ENCODE assay signal across 28 mouse cellular contexts in the genomic region with DNA sequence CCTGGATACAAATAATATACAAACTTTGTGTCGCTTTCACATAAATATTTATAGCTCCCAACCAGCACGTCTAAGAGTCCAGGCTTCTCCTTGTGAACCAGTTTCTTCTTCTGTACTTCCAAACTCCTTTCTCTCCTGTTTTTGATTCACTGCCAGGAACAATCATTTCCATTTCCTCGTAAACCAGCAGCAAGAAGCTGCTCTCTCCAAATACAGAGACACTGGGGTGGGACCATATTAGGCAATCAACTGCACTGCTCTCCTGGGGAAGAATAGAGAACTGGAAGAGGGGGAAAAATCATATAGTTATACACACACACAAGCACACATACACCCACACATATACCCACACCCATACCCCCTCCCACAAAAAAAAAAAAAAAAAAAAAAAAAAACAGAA.
DNase-seq lines count a peak whose midpoint lies in the region; ATAC-seq and TF ChIP-seq lines count a peak whose summit lies in the region.
"Had no signal": no experiment of that assay in that cellular context is flagged by ENCODE, and none has a peak within 500 bp of the region (broad histone marks: within the 10 kb centered on the region; RNA-seq: fewer than 3 reads in every experiment).

No protein-coding gene starts in this region.

- H3K9me3 ChIP-seq in intestine, embryonic 15.5 days, result no peaks in the 10 kb centered on the region
- no peaks in the 10 kb centered on the region for H3K9me3 ChIP-seq in intestine, postnatal 0 days (ENCODE audit: control insufficient read depth)
- no peaks in the 10 kb centered on the region for H3K9me3 ChIP-seq in lung, embryonic 16.5 days (ENCODE audit: control insufficient read depth, low read length)
- no peaks in the 10 kb centered on the region for H3K9me3 ChIP-seq in limb, embryonic 14.5 days (ENCODE audit: control insufficient read depth, low read length)
- no peaks in the 10 kb centered on the region for H3K9me3 ChIP-seq in midbrain, embryonic 13.5 days
- H3K9me3 ChIP-seq: embryonic facial prominence, embryonic 15.5 days; forebrain, embryonic 12.5 days; heart, embryonic 15.5 days; hindbrain, embryonic 12.5 days; liver, embryonic 12.5 days; megakaryocyte, embryonic 14.5 days; midbrain, embryonic 12.5 days had no signal

- peak overlapping the region; percentile 48; the same call in 1 of the 2 replicates for H3K27ac ChIP-seq in intestine, embryonic 15.5 days
- no peak overlapping the region for H3K27ac ChIP-seq in intestine, postnatal 0 days (ENCODE audit: low read depth, low read length)
- H3K27ac ChIP-seq in lung, embryonic 16.5 days (ENCODE audit: low read length), result peak overlapping the region; percentile 43; the same call in 1 of the 2 replicates
- H3K27ac ChIP-seq in limb, embryonic 14.5 days (replicated peaks; ENCODE audit: low read depth, low read length), result no peak overlapping the region
- H3K27ac ChIP-seq in midbrain, embryonic 13.5 days, result no peak overlapping the region
- H3K27ac ChIP-seq: embryonic facial prominence, embryonic 15.5 days; forebrain, embryonic 12.5 days; heart, embryonic 15.5 days; hindbrain, embryonic 12.5 days; liver, embryonic 12.5 days; midbrain, embryonic 12.5 days had no signal

- no peak overlapping the region for H3K9ac ChIP-seq in intestine, embryonic 15.5 days
- no peak overlapping the region for H3K9ac ChIP-seq in intestine, postnatal 0 days (ENCODE audit: low read depth, low read length)
- H3K9ac ChIP-seq in lung, embryonic 16.5 days (ENCODE audit: low read length), result no peak overlapping the region
- H3K9ac ChIP-seq in limb, embryonic 14.5 days (ENCODE audit: low read depth, low read length, severe bottlenecking), result no peak overlapping the region
- H3K9ac ChIP-seq in midbrain, embryonic 13.5 days (replicated peaks), result no peak overlapping the region
- H3K9ac ChIP-seq: embryonic facial prominence, embryonic 15.5 days; forebrain, embryonic 12.5 days; forebrain, postnatal 0 days; heart, embryonic 15.5 days; hindbrain, embryonic 12.5 days; liver, embryonic 12.5 days; liver, postnatal 0 days; midbrain, embryonic 12.5 days had no signal

- TF ChIP-seq POLR2A in limb, embryonic 14.5 days (IDR thresholded peaks at IDR 0.05; ENCODE audit: borderline replicate concordance, extremely low read depth, insufficient read depth, insufficient read length), result no peak

- H3K4me2 ChIP-seq in intestine, embryonic 15.5 days (replicated peaks), result no peak overlapping the region
- H3K4me2 ChIP-seq in intestine, postnatal 0 days (replicated peaks; ENCODE audit: low read depth), result no peak overlapping the region
- H3K4me2 ChIP-seq in lung, embryonic 16.5 days (ENCODE audit: low read depth, low read length), result no peak overlapping the region
- no peak overlapping the region for H3K4me2 ChIP-seq in limb, embryonic 14.5 days (replicated peaks; ENCODE audit: low read depth, low read length, severe bottlenecking)
- H3K4me2 ChIP-seq in midbrain, embryonic 13.5 days (replicated peaks), result no peak overlapping the region
- H3K4me2 ChIP-seq: embryonic facial prominence, embryonic 15.5 days; forebrain, embryonic 12.5 days; heart, embryonic 15.5 days; hindbrain, embryonic 12.5 days; liver, embryonic 12.5 days; midbrain, embryonic 12.5 days had no signal

- 0 out of 2 replicates have a peak, but pooled peaks cover 5% of the 10 kb centered on the region for H3K4me1 ChIP-seq in intestine, embryonic 15.5 days (replicated peaks)
- no peaks in the 10 kb centered on the region for H3K4me1 ChIP-seq in intestine, postnatal 0 days (replicated peaks; ENCODE audit: control insufficient read depth, insufficient read depth, low read length)
- no peaks in the 10 kb centered on the region; the same call in 1 of the 2 replicates for H3K4me1 ChIP-seq in lung, embryonic 16.5 days (replicated peaks; ENCODE audit: control insufficient read depth, insufficient read depth, low read length)
- peaks cover 3% of the 10 kb centered on the region; the same call in 1 of the 2 replicates for H3K4me1 ChIP-seq in limb, embryonic 14.5 days (ENCODE audit: control insufficient read depth, insufficient read depth, low read length)
- no peaks in the 10 kb centered on the region for H3K4me1 ChIP-seq in midbrain, embryonic 13.5 days (replicated peaks)
- H3K4me1 ChIP-seq: embryonic facial prominence, embryonic 15.5 days; forebrain, embryonic 12.5 days; hindbrain, embryonic 12.5 days; liver, embryonic 12.5 days; megakaryocyte, embryonic 14.5 days; midbrain, embryonic 12.5 days had no signal

- ATAC-seq in intestine, embryonic 15.5 days, result no peak
- ATAC-seq in intestine, postnatal 0 days, result no peak
- peak; percentile 47; the same call in 1 of the 2 replicates for ATAC-seq in lung, embryonic 16.5 days (ENCODE audit: low read depth)
- ATAC-seq in limb, embryonic 14.5 days (ENCODE audit: low FRiP score, low read depth), result peak; percentile 30; the same call in 1 of the 2 replicates
- no peak for ATAC-seq in midbrain, embryonic 13.5 days
- ATAC-seq: forebrain, postnatal 0 days; liver, embryonic 12.5 days; liver, postnatal 0 days had no signal

- DNase-seq in lung, postnatal 25 days (ENCODE audit: low spot score), result no peak
- peak; percentile 29 for DNase-seq in brain, adult 2 months (ENCODE audit: low read depth, low spot score)
- DNase-seq in limb, embryonic 14.5 days (ENCODE audit: low spot score), result peak; percentile 50
- no peak for DNase-seq in thymus, postnatal 10 days (ENCODE audit: low spot score in 2 of 2)
- DNase-seq: adrenal gland, postnatal 25 days; B cell, adult 2 months; cerebellum, adult 18-20 months; cerebellum, postnatal 10 days; forebrain, postnatal 0 days; gastrocnemius, postnatal 14 days; heart, postnatal 36 days; kidney, adult 8-10 months; kidney, postnatal 14 days; layer of hippocampus, adult 9-11 months; liver, postnatal 0 days; right cerebral cortex, postnatal 14 days; spleen, adult 18-20 months had no signal

- H3K27me3 ChIP-seq in intestine, embryonic 15.5 days (replicated peaks), result no peaks in the 10 kb centered on the region
- H3K27me3 ChIP-seq in intestine, postnatal 0 days (replicated peaks; ENCODE audit: control insufficient read depth, insufficient read depth, low read length), result no peaks in the 10 kb centered on the region
- H3K27me3 ChIP-seq in lung, embryonic 16.5 days (ENCODE audit: control insufficient read depth, insufficient read depth, low read depth, low read length), result no peaks in the 10 kb centered on the region
- no peaks in the 10 kb centered on the region for H3K27me3 ChIP-seq in limb, embryonic 14.5 days (ENCODE audit: control insufficient read depth, insufficient read depth, low read length)
- no peaks in the 10 kb centered on the region for H3K27me3 ChIP-seq in midbrain, embryonic 13.5 days
- H3K27me3 ChIP-seq: embryonic facial prominence, embryonic 15.5 days; forebrain, embryonic 12.5 days; heart, embryonic 15.5 days; hindbrain, embryonic 12.5 days; liver, embryonic 12.5 days; megakaryocyte, embryonic 14.5 days; midbrain, embryonic 12.5 days had no signal

- 35% methylated on average over 3 of the region's 3 CpGs for WGBS in intestine, embryonic 15.5 days
- WGBS in intestine, postnatal 0 days, result 31% methylated on average over 3 of the region's 3 CpGs
- WGBS in lung, embryonic 16.5 days, result 39% methylated on average over 3 of the region's 3 CpGs
- 24% methylated on average over 3 of the region's 3 CpGs for WGBS in limb, embryonic 14.5 days
- 83% methylated on average over 3 of the region's 3 CpGs for WGBS in midbrain, embryonic 13.5 days

- no peak for TF ChIP-seq CTCF in intestine, postnatal 0 days (IDR thresholded peaks at IDR 0.05; ENCODE audit: low read depth)

- H3K36me3 ChIP-seq in intestine, embryonic 15.5 days, result no peaks in the 10 kb centered on the region
- no peaks in the 10 kb centered on the region for H3K36me3 ChIP-seq in intestine, postnatal 0 days (ENCODE audit: control insufficient read depth, insufficient read depth)
- no peaks in the 10 kb centered on the region for H3K36me3 ChIP-seq in lung, embryonic 16.5 days (ENCODE audit: control insufficient read depth, insufficient read depth, low read length)
- H3K36me3 ChIP-seq in limb, embryonic 14.5 days (ENCODE audit: control insufficient read depth, insufficient read depth, low read length), result no peaks in the 10 kb centered on the region
- no peaks in the 10 kb centered on the region for H3K36me3 ChIP-seq in midbrain, embryonic 13.5 days
- H3K36me3 ChIP-seq: embryonic facial prominence, embryonic 15.5 days; forebrain, embryonic 12.5 days; heart, embryonic 15.5 days; hindbrain, embryonic 12.5 days; liver, embryonic 12.5 days; midbrain, embryonic 12.5 days had no signal

- no peak overlapping the region for H3K4me3 ChIP-seq in intestine, embryonic 15.5 days (replicated peaks)
- H3K4me3 ChIP-seq in intestine, postnatal 0 days (ENCODE audit: low read depth, low read length), result no peak overlapping the region
- no peak overlapping the region for H3K4me3 ChIP-seq in lung, embryonic 16.5 days (ENCODE audit: low read length)
- H3K4me3 ChIP-seq in limb, embryonic 14.5 days (replicated peaks; ENCODE audit: low read length), result no peak overlapping the region
- H3K4me3 ChIP-seq in midbrain, embryonic 13.5 days (replicated peaks), result no peak overlapping the region
- H3K4me3 ChIP-seq: embryonic facial prominence, embryonic 15.5 days; forebrain, embryonic 12.5 days; heart, embryonic 15.5 days; hindbrain, embryonic 12.5 days; liver, embryonic 12.5 days; megakaryocyte, embryonic 14.5 days; midbrain, embryonic 12.5 days had no signal

Comparison
In these comparisons a context has a peak if more than half of its experiments do, and no peak if none do; other contexts are left out.
1. H3K27ac ChIP-seq: peak in intestine, embryonic 15.5 days (single experiment) and lung, embryonic 16.5 days (single experiment); none in intestine, postnatal 0 days (single experiment), limb, embryonic 14.5 days (single experiment) and midbrain, embryonic 13.5 days (single experiment).
2. ATAC-seq: peak in lung, embryonic 16.5 days (single experiment) and limb, embryonic 14.5 days (single experiment); none in intestine, embryonic 15.5 days (single experiment), intestine, postnatal 0 days (single experiment) and midbrain, embryonic 13.5 days (single experiment).
3. DNase-seq: peak in brain, adult 2 months (single experiment) and limb, embryonic 14.5 days (single experiment); none in lung, postnatal 25 days (single experiment) and thymus, postnatal 10 days (0 of 2).